Mouse (Mus musculus): ENCODE data around the gene Nrg3.
"Not testable (repeated sequence)": the region's sequence is repeated elsewhere in the genome, so short reads cannot be mapped to it uniquely, and the experiment has no call there.

Nrg3 gene

DNA sequence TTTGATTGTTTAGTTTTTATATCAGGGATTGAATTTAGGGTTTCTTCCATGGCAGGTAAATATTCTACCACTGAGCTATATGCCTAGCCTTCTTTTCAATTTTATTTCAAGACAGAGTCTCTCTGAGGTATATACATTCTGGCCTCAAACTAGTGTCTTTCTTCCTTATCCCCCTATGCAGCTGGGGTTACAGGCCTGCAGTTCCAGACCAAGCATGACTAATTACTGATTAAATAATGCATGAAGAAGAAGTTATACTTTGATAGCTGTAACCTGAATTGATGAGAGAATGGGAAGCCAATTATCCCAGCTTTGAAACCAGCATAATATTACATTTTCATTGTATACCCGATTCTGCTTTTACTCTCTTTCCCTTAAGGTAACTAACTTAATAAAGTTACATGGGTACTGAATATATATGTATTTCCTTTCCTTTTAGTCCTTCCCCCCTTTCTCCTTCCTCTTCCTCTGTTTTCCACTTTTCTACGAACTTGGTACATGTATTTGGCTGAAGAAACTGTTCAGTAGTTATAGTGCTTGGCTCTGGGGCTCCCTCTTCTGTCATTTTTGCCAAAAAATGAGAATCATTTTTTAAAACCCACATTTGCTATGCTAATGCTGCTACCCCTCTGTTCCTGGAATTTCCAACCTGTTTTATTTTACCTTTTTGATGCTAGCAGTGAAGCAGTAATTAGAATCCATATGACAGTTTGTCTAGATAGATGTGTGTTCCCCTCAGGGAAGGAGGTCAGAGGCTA lies 843.8 kb downstream of the Nrg3 start:
- DNase-seq (ENCODE audit: low spot score in 2 of 2) = no peak

DNA sequence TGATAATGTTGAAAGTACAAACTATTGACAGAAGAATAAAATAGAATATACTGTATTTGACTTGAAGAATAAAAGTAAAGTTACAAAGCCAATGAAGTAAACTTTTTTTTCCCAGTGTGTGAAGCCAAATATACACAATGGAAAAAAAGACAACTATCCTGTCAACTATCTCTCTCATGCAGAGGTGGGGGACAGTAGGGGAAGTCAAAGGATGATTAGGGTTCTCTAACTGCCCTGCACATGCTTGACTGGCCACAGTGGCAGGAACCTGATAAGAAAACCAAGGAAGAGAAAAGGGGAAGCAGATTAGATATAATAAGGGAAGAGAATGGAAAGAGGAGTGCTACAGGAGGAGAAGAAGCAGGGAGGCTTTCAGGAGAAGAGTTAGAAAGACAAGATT lies 855.9 kb downstream of the Nrg3 start:
- DNase-seq (ENCODE audit: low spot score in 2 of 2) = no peak

DNA sequence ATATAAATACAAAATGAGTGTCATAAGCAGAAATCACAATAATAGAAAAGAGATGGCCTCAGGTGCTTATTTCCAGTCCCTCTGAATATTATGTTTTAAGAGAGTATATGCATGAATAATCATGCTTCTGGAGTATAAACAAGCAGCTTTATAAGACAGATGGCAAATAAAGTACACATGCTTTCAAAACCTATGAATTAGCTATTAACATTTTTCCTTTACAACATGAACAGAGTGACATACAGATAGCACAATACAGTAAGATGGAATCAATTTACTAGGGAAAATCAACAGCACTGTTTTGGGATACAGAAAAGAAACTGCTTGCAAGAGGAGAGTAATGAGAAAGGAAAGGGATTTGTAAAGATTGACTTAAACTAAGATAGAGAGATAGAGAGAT lies 875.2 kb downstream of the Nrg3 start:
- DNase-seq (ENCODE audit: low spot score in 2 of 2) = no peak

DNA sequence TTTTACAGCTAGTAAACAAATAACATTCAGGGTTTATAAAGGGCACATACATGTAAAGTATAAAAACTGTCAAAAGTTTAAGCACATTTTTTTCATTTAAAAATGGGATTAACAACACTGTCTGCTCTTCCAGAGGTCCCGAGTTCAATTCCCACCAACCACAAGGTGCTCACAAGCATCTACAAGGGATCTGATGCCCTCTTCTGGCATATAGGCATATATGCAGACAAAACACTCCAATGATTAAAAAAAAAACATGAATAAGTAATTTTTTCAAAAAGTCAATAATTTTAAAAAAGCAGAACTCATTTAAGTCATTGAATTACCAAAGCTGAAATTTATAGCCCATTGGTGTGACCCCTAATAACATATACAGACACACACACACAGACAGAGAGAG lies 878.6 kb downstream of the Nrg3 start:
- no peak for DNase-seq (ENCODE audit: low spot score in 2 of 2)

DNA sequence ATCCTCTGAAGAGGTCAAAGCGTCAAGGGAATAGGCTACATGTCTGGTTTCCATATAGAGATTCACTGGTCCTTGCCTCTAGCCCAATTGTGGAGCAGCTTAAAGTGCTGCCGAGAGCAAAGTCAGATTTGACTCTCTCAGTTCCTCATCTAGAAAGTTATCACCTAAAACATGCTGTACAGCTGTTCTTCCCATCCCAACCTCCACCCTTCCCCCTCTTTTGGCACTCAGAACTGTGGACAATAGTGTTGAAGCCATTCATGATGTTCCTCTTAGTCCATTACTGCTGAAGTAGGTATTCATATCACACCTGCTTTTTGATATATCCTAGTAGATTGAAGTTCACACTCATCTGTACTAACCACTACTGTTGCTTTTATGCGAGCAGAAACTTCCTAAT lies 896.1 kb downstream of the Nrg3 start:
- no peak for DNase-seq (ENCODE audit: low spot score in 2 of 2)

DNA sequence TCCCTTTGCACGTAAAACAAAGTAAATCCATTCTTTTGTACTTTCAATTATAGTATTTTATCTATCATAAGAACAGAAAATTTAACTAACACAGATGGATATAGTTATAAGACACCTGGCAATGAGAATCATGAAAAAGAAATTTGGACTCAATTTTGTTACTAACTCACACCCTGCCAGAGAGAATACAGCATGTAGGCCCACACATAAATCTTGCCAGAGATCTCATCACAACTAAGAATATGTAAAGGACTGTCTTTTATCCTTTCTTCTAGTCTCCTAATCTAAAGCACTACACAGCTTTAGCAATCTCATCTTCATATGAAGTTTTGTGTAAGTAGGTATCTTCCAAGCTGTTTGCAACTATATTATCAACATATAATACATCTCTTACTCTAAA lies 904.7 kb downstream of the Nrg3 start:
- no peak for DNase-seq (ENCODE audit: low spot score in 2 of 2)

DNA sequence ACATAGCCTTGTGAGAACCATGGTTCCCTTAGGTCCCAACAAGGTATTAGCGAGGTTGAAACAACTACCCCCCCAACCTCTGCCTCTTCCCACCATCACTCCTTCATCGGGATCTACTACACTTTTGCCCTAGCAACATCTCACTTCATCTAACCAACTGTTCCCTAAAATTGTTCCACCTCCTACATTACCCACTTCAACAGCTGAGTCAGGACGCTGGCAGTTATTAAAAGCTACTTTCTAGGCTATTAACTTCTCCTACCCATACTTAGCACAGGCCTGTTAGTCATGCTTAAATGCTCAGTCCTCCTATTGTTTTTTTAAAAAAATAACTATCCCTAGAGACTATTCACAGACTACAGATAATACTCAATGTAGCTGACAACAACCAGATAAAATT lies 906.7 kb downstream of the Nrg3 start:
- DNase-seq (ENCODE audit: low spot score in 2 of 2) = no peak

DNA sequence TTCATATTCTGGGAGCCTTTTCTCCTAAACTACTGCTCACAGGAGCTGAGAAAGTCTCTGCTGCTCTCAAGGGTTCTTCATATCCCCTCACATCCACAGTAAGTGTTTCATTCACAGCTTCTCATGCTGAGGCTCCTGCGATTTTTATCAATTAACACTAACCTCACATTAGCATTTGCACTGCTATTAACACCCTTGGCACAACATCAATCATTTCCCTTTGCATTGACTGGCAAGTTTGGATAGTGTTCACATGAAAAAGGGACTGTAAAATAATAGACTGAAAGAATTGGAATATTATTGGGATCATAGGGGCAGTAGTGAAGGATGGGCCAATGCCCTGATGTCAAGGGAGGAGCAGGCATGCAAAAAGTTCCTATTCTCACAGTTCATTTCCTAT lies 918.3 kb downstream of the Nrg3 start:
- DNase-seq (ENCODE audit: low spot score in 2 of 2) = no peak

DNA sequence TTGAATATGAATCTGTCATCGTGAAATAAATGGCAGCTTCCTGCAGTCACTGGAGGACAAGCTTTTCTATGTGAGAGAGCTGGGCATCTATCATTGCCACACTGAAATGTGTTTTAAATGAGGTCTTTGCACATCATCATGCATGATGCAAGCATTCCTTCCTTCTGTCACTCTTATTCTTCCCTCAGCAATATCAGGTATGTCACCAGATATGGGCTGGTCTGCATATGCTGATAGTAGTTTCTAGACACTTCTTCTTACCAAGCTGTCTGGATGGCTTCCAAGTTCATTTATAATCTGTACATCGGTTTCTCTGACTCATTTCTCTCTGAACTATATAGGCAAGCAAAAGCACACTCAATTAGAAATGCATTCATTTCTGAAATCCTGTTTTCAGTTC lies 925.6 kb downstream of the Nrg3 start:
- DNase-seq (ENCODE audit: low spot score in 2 of 2) = no peak

DNA sequence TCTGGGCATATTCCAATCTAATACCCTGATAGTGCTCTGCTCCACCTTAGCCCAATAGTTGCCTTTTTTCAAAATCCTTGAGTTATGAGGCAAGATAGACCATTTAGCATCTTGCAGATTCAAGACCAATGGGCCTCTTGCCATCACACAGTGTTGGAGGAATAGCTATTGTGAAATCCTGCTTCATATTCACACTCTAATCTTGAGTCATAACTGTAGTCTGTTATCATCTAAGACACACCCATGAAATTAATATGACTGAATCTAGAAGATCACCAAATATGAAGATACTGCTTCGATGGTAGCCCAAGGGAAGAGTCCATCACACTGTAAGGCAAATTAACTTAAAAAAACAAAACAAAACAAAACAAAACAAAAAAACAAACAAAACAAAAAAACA lies 937.7 kb downstream of the Nrg3 start:
- DNase-seq (ENCODE audit: low spot score in 2 of 2) = no peak

DNA sequence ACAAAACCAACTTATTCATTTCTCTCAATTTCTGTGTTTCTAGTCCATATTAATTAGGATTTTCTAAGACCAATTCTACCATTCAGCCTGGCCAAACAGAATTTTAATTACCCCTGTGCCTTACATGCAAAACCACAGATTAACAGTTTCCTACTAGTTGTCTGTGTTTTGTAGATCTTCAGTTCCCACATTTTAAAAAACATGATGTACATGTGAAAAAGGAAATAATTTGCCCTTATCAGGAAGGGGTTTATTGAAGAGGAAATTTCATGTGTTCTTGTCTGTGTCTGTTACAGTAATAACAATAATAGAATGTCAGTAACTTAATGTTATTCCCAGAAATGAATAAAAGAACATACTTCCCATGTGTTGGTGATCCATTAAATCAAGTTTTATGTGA lies 939.4 kb downstream of the Nrg3 start:
- no peak for DNase-seq (ENCODE audit: low spot score in 2 of 2)

DNA sequence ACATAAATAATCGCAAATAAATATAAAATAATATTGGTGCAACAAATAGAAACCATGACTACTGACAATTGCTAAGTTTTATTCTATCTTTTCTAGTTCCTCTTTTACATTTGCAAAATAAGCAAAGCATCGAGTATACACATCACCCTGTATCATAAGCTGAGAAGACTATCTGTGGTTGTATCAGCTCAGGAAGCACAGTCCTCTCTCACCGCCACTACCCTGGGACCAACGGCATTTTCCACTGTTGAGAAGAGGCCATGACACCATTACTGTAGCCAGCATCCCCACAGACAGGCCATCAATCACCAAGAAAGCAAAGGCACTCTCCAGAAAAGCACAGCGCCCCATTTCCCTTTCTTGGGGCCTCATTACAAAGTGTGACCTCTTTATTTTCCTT lies 956.7 kb downstream of the Nrg3 start:
- DNase-seq (ENCODE audit: low spot score in 2 of 2) = no peak

DNA sequence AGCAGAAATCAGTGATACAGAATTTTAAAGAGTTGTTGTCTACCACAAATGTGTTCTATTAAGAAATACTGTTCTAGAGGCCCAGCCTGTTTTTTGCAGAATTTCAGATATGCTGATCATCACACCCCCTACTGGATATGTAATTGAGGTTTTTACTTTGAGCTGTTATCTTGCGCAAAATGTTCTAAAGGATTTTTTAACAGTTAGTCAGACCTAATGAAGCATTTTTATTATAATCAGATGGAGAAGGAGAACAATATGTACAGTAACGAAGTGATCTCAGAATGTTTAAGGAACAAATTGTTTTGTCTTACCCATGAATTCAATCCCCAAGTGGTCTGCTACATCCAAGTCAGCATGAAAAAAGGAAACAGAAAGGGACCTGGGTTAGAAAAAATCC lies 963.9 kb downstream of the Nrg3 start:
- no peak for DNase-seq (ENCODE audit: low spot score in 2 of 2)

DNA sequence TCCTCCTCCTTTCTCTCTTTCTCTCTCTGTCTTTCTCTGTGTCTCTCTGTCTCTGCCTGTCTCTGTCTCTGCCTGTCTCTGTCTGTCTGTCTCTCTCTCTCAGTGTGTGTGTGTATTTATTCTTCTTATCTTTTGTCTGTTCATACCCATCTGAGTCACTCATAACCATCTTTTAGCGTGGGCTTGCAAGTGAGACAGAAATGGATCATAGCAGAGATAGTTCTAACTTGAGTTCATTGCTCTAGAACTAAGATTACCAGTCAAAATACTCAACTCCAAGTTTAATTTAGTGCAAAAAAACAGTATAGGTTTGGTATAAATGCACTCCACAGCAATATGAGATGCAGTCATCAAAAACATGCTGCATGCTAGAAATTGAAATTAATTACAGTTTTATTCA lies 977.9 kb downstream of the Nrg3 start:
- DNase-seq (ENCODE audit: low spot score in 2 of 2) = no peak

DNA sequence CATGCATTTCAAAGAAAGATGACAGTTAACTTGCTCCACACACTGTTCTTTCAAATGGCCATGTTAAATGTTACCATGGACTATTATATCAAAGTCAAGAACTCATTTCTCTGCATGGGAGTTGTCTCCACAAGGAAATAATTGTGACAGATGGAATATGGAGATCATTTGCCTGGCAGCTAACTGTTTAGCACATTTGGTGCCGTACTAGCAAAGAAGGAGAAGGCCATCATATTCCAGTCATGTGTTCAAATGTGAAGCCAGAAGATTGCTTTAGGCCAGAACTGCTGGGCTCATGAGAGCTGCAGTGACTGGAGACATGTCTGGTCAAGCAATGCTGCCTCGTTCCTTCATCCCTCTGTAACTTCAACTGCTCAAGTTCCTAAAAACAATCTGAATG lies 1025.8 kb downstream of the Nrg3 start:
- no peak for DNase-seq (ENCODE audit: low spot score in 2 of 2)

DNA sequence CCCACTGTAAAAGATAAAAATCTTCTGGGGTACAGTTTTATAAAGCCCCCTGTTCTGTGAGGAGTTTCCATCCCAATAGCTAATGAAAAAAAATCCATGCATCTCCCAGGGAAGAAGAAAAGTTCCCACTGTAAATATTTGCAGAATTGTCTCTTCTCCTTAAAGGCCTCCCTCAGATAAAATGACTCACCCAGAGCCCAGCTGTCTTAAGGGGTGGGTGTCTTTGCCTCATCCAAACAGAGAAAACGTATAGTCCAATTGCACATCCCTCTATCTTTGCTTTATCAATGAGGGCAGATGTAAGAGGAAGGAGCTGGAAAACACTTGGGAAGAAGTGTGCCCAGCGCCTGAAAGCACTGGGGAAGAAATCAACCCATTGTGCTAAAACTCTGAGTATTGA lies 1028.1 kb downstream of the Nrg3 start:
- DNase-seq (ENCODE audit: low spot score in 2 of 2) = no peak

DNA sequence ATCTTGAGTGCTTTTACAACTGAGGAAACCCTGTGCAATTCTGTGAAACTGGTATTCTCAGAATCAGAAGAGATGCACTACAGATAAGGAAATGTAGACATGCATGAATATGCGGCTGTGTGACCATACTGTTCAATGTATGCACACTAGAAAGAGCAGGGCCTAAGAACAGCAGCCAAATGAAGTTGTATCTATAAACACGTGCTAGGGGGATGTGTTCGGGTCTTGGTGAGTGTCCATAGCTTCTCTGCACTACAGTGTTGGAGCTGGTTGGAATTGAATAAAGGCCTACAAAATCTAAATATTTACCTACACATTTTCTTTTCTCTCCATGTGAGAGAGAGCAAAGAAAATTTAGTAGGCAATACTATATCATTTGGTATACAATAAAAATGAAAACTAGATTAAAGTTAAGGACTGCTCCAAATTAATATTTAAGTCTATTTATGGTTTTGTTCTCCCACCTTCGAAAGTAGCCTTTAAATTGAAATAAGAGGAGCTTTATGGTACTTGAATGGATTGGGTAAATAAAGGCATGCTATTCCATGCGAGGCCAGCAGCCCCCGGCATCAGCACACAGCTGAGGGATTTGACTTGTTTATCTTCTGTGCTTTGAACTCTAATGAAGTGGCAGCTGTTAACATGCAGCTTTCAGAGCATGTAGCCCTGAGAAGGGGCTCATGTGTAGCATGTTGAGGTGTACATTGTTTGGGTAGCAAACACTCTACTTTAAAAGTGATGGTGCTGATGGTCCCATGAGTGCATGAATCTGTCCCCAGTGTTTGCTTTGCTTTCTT lies 1038.9 kb downstream of the Nrg3 start:
- no peak for DNase-seq (ENCODE audit: low spot score in 2 of 2)

DNA sequence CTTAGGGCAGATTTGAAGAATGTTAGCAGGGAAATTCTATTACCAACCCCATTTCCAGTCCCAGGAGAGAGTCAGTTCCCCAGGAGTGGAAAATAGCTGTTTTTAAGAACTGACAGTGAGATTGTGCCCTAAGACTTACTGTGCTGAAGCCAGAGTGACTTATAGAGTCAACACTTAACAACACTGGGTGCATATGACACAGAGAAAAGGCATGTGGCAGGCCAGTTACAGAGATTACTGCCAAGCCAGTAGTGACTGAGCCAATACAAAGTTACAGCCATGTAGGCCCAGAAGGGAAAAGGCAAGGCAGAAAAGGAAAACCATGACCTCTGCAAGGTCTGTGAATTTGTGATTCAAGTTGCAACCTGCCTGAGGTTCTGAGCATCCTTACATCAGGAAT lies 1098.2 kb downstream of the Nrg3 start:
- no peak for DNase-seq (ENCODE audit: low spot score in 2 of 2)

DNA sequence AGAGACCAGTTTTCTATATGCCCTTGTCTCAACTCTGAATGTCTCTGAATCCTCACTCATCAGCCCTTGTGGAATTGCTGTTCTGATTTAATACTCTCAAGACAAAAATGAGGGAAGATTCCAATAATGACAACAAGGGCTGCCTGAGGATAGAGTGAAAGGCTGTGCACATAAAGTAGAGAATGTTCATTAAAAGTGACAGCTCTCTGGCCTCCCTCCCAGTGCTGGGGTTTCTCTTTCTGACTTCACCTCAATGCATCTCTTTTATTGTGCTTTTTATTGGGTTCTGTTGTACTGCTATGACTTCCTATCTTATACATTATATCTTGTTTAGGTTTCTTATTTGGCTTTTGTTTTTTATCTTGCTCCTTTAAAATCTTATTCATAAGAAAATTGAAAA lies 1131.9 kb downstream of the Nrg3 start:
- DNase-seq (ENCODE audit: low spot score in 2 of 2) = no peak

DNA sequence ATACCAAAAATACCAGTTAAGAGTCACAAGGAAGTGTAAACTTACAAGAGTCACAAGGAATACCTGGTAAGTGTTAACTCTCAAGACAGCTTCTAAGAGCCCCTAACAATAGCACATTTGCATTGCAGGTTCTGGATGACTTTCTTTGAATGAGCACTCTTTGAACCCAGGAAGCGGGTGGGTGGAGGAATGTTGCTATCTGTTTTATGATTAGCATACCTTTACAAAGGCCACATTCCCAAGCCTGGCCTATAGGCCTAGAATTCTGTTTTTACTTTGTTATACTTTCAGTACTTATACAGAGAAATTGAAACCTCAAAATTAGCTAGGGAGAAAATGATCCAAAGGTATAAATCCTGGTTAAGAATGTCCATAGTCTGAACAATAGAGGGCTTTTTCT lies 1150.0 kb downstream of the Nrg3 start:
- DNase-seq (ENCODE audit: low spot score in 2 of 2) = not testable (repeated sequence)

DNA sequence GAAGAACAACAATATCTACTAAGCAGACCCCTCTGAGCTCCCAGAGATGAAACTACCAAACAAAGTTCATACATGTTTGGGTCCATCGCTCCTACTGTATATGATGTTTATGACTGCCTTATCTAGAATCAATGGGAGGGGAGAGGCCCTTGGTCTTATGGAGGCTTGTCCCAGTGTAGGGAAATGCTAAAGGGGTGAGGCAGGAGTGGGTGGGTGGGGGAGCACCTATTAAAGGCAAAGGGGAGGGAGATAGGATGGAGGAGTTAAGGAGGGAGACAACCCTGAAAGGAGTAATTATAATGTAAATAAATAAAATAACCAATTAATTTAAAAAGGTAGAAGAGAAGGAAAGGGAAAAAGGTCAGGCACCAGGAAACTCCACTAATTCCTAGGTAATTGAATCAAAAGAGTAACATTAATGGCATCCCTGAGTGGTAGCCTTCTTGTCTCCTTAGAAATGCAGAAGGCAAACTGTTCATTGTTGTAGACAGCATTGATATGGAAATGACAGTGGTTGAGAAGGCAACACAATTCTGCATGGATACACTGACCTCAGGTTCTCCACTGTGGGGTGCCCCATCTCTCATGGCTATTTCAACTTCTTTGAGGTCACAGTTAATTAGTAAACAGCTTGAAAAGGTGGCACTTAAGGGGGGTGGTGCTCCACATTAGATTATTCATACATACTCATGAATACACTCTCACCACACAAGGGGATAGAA lies 1152.1 kb downstream of the Nrg3 start:
- no peak for DNase-seq (ENCODE audit: low spot score in 2 of 2)
